Mouse (Mus musculus) brain, embryonic 14.5 days (tissue): ENCODE measurements around the gene Wipf1.

Experiments
- CTCF ChIP-seq: fragments of 200-500 bp; IDR thresholded peaks from 2 replicates; pipeline ENCODE4 v1.5.1; 2012; ENCODE audit warnings: inconsistent platforms, mild to moderate bottlenecking, moderate library complexity, borderline replicate concordance; ENCODE audit not compliant: insufficient read depth, insufficient read length; ENCODE audit errors: extremely low read depth
- POLR2A ChIP-seq: fragments of 200-500 bp; IDR thresholded peaks from 2 replicates; pipeline ENCODE4 v1.6.1; 2012; ENCODE audit warnings: mild to moderate bottlenecking, inconsistent platforms, borderline replicate concordance; ENCODE audit not compliant: poor library complexity, insufficient read depth, insufficient read length, severe bottlenecking; ENCODE audit errors: extremely low read depth

DNA sequence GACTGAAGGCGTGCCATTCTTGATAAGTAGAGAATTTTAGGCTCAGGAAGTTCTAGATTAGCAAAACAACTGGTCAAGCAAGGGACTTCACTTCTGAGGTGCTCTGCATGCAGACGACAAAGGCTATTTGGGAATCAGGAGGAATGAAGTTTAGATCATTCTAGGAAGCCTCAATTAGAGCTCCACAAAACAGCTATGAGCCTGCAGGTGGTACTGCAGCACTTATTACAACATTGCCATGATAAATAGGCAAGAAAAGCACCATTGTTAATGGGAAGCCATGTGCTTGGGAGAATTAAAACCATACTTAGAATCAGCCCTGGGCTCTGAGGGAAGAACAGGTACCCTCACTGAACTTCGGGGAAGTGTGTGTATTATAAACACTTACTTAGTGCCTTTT lies 36.0 kb downstream of the Wipf1 start:
- TF ChIP-seq CTCF (no peak), POLR2A (no peak)
